Mouse (Mus musculus) ES-E14 (cell line): ENCODE results near the gene Hras. TPM values are rescaled to one million over a fixed set of nuclear protein-coding genes. Genes with fewer than 3 reads are reported as not detected.

Source experiments
- DNase-seq: peaks from one replicate; pipeline ENCODE4 v3.0.0-alpha.2; 2013; ENCODE audit warnings: low read depth, low spot score
- H3K27ac ChIP-seq: 2 replicates; pipeline ENCODE4 v1.5.1; 2012; ENCODE audit warnings: low read depth, mild to moderate bottlenecking, low read length, moderate library complexity, mixed read lengths; ENCODE audit not compliant: poor library complexity, insufficient read depth, severe bottlenecking
- H3K36me3 ChIP-seq: 2 replicates; pipeline ENCODE4 v1.6.1; 2012; ENCODE audit warnings: mild to moderate bottlenecking, low read length, moderate library complexity, mixed read lengths; ENCODE audit not compliant: control insufficient read depth, poor library complexity, insufficient read depth, severe bottlenecking
- H3K4me1 ChIP-seq, 2 experiments: fragments of 150-350 bp in 1 of 2; sonication (generic) in 1 of 2; 2 replicates each; pipeline ENCODE4 v1.6.1; 2012; ENCODE audit warnings: low read length in 2 of 2, mild to moderate bottlenecking in 1 of 2, mixed read lengths in 1 of 2; ENCODE audit not compliant: control insufficient read depth in 2 of 2, insufficient read depth in 2 of 2, poor library complexity in 1 of 2
- H3K4me3 ChIP-seq, 2 experiments: fragments of 150-350 bp in 1 of 2; sonication (generic) in 1 of 2; 2 replicates each; pipeline ENCODE4 v1.5.1; 2012; ENCODE audit warnings: low read length in 2 of 2, low read depth in 1 of 2, mild to moderate bottlenecking in 1 of 2, mixed read lengths in 1 of 2; ENCODE audit not compliant: insufficient read depth in 1 of 2, poor library complexity in 1 of 2, severe bottlenecking in 1 of 2
- H3K9ac ChIP-seq: 2 replicates; pipeline ENCODE4 v1.6.1; 2012; ENCODE audit warnings: low read depth, mild to moderate bottlenecking, low read length, mixed read lengths; ENCODE audit not compliant: poor library complexity, insufficient read depth, severe bottlenecking
- H3K9me3 ChIP-seq: fragments of 150-350 bp; sonication (generic); 2 replicates; pipeline ENCODE4 v1.6.1; 2012; ENCODE audit warnings: low read depth, mild to moderate bottlenecking, low read length; ENCODE audit not compliant: control insufficient read depth, insufficient read depth
- CHD2 ChIP-seq: IDR thresholded peaks from 2 replicates; pipeline ENCODE4 v1.6.1; 2014; ENCODE audit warnings: mild to moderate bottlenecking, low read depth, low read length, inconsistent platforms
- HCFC1 ChIP-seq: IDR thresholded peaks from 2 replicates; pipeline ENCODE4 v1.6.1; 2012; ENCODE audit warnings: low read length, inconsistent platforms, borderline replicate concordance; ENCODE audit not compliant: insufficient read depth
- MAFK ChIP-seq: IDR thresholded peaks from 2 replicates; pipeline ENCODE4 v1.6.1; 2014; ENCODE audit warnings: mild to moderate bottlenecking, low read depth, low read length, inconsistent platforms; ENCODE audit not compliant: insufficient read depth
- ZC3H11A ChIP-seq: IDR thresholded peaks from 2 replicates; pipeline ENCODE4 v1.6.1; 2012; ENCODE audit warnings: low read depth, mild to moderate bottlenecking, inconsistent platforms, low read length, borderline replicate concordance
- ZNF384 ChIP-seq: IDR thresholded peaks from 2 replicates; pipeline ENCODE4 v1.6.1; 2012; ENCODE audit warnings: low read depth, low read length, inconsistent platforms
- in situ Hi-C, 2 experiments: fragments of 600-800 bp; cut with MboI; formaldehyde crosslinking; loops; one replicate each; pipeline ENCODE4 v1.15.1; 2025; ENCODE audit warnings: low sequenced_read_pairs in 2 of 2, inconsistent platforms in 1 of 2; ENCODE audit not compliant: unreplicated experiment in 2 of 2
- total RNA-seq: library from RNA; depleted of rRNA; stranded (reverse); fragments of 300-350 nt; gene quantifications from 2 replicates; pipeline ENCODE4 v1.2.3, GENCODE M21; 2012

Gene Hras
- total RNA-seq, 1 experiment: 130 TPM

GRCm38 (mm10) chr7:141148639-141149038, 45.2 kb downstream of the Hras start:
- Histone ChIP-seq H3K9me3 (no peaks in the 10 kb centered on the region), H3K4me3 (peak overlapping the region in 1 of 2 experiments; percentile 10; a peak in 1 of 4 replicates), H3K4me1 (peaks cover 14 to 16% of the 10 kb centered on the region in 2 experiments; a peak in 3 of 4 replicates), H3K27ac (peak overlapping the region; percentile 98), H3K36me3 (peaks cover 44% of the 10 kb centered on the region), H3K9ac (no peak overlapping the region)
- TF ChIP-seq HCFC1: no peak
- TF ChIP-seq MAFK: no peak
- no peak for TF ChIP-seq ZNF384
- TF ChIP-seq ZC3H11A: no peak
- TF ChIP-seq CHD2: no peak
- DNase-seq: peak; percentile 85
- in situ Hi-C loops: no loop called here

GRCm38 (mm10) chr7:141147044-141147443, 46.8 kb downstream of the Hras start:
- Histone ChIP-seq H3K27ac (no peak overlapping the region; the same call in 1 of the 2 replicates), H3K9me3 (no peaks in the 10 kb centered on the region)
- in situ Hi-C loops: no loop called here

GRCm38 (mm10) chr7:141146043-141146595, 47.7 kb downstream of the Hras start:
- Histone ChIP-seq H3K27ac (no peak overlapping the region), H3K36me3 (peaks cover 33% of the 10 kb centered on the region), H3K9ac (no peak overlapping the region), H3K4me3 (no peak overlapping the region), H3K9me3 (no peaks in the 10 kb centered on the region), H3K4me1 (peaks cover 16 to 17% of the 10 kb centered on the region in 2 experiments; a peak in 3 of 4 replicates)
- DNase-seq: no peak
- in situ Hi-C loops: no loop called here
- TF ChIP-seq ZNF384: peak; percentile 74
- no peak for TF ChIP-seq HCFC1

More at GRCm38 (mm10) chr7:141147044-141147443, 46.8 kb downstream of the Hras start:
- no peak for DNase-seq
- H3K36me3 ChIP-seq: peaks cover 42% of the 10 kb centered on the region
- TF ChIP-seq ZNF384: no peak
- no peak for TF ChIP-seq MAFK
- no peak for TF ChIP-seq HCFC1
- no peak for TF ChIP-seq CHD2
- TF ChIP-seq ZC3H11A: no peak
- no peak overlapping the region for H3K4me3 ChIP-seq
- no peak overlapping the region for H3K9ac ChIP-seq
- H3K4me1 ChIP-seq: peaks cover 16 to 19% of the 10 kb centered on the region in 2 experiments; a peak in 3 of 4 replicates

- no peak for TF ChIP-seq ZC3H11A
- no peak for TF ChIP-seq CHD2
- TF ChIP-seq MAFK: no peak
- Histone ChIP-seq H3K9ac (no peak overlapping the region), H3K36me3 (peaks cover 26% of the 10 kb centered on the region), H3K27ac (no peak overlapping the region), H3K9me3 (no peaks in the 10 kb centered on the region), H3K4me1 (peaks cover 16 to 18% of the 10 kb centered on the region in 2 experiments; a peak in 3 of 4 replicates), H3K4me3 (no peak overlapping the region)
- DNase-seq: no peak
- in situ Hi-C loops: no loop called here
Measured at GRCm38 (mm10) chr7:141145403-141145802, 48.4 kb downstream of the Hras start.

GRCm38 (mm10) chr7:141144650-141145049, 49.2 kb downstream of the Hras start:
- Histone ChIP-seq H3K4me1 (peaks cover 16 to 18% of the 10 kb centered on the region in 2 experiments; a peak in 3 of 4 replicates), H3K36me3 (peaks cover 24% of the 10 kb centered on the region), H3K9me3 (no peaks in the 10 kb centered on the region), H3K9ac (no peak overlapping the region), H3K27ac (no peak overlapping the region), H3K4me3 (no peak overlapping the region)
- in situ Hi-C loops: no loop called here
- DNase-seq: no peak
- no peak for TF ChIP-seq CHD2
- TF ChIP-seq HCFC1: no peak
- TF ChIP-seq MAFK: no peak
- TF ChIP-seq ZC3H11A: no peak
- TF ChIP-seq ZNF384: no peak
